Mouse (Mus musculus) kidney, postnatal 4 days (tissue): Measurements from ENCODE around the gene Txn2.
"Not testable (repeated sequence)": the region's sequence is repeated elsewhere in the genome, so short reads cannot be mapped to it uniquely, and the experiment has no call there.

Source experiments
- DNase-seq, 2 experiments: peaks; one replicate each; pipeline ENCODE4 v3.0.0; 2021; ENCODE audit warnings: mixed read lengths in 2 of 2

Txn2 gene

GRCm38 (mm10) chr15:77874807-77875206 lies 54.0 kb downstream of the Txn2 start:
- no peak for DNase-seq

GRCm38 (mm10) chr15:77874310-77874709 lies 54.5 kb downstream of the Txn2 start:
- DNase-seq, result no peak

GRCm38 (mm10) chr15:77873564-77873963 lies 55.2 kb downstream of the Txn2 start:
- DNase-seq, result peak; percentile 76 to 86

- DNase-seq, result no peak
Measured at GRCm38 (mm10) chr15:77872996-77873395, 55.8 kb downstream of the Txn2 start.

GRCm38 (mm10) chr15:77868340-77868739 lies 60.5 kb downstream of the Txn2 start:
- DNase-seq, result no peak

- DNase-seq, result not testable (repeated sequence)
Measured at GRCm38 (mm10) chr15:77867231-77867968, 61.4 kb downstream of the Txn2 start.

- DNase-seq, result peak in 1 of 2 experiments; percentile 70
Measured at GRCm38 (mm10) chr15:77866583-77867220, 62.1 kb downstream of the Txn2 start.
